In the genomic region with DNA sequence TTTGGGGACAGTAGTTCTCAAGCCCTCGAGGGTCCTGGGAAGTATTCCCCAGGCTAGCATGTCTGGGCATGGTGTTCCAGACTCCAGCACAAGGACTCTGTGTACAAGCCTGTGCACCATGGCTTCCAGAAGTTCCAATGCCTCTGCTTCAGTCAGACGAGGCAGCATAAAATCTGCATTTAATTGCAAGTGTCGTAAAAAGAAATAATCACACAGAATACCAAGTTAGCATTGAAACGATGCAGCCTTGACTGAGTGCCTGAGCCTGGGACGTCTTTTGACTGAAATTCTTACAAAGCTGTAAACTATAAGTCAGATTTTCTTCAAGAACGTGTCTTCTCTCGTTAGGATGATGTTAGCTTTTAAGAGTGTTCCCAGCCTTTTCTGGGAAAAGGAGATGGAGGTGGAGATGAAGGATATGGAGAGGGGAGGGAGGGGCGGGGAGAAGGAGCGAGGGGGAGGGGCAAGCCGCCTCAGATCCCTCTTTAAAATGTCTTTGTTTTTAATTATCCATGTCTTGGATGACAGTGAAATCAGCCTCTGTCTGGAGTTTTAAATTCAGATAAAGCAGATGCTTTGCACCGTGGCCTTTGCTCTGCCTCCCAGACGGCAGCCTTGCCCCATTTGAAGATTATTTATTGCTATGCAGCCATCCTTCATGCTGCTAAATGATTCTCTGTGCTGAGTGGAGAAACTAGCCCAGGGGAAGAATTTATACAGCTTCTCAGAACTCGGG, we compare ENCODE assay signal across 13 mouse cellular contexts.
DNase-seq lines count a peak whose midpoint lies in the region; ATAC-seq and TF ChIP-seq lines count a peak whose summit lies in the region.
"Had no signal": no experiment of that assay in that cellular context is flagged by ENCODE, and none has a peak within 500 bp of the region (broad histone marks: within the 10 kb centered on the region; RNA-seq: fewer than 3 reads in every experiment).

No protein-coding gene starts in this region.

- peaks cover 7% of the 10 kb centered on the region; the same call in 1 of the 2 replicates for H3K4me1 ChIP-seq in heart, embryonic 10.5 days
- no peaks in the 10 kb centered on the region for H3K4me1 ChIP-seq in heart, embryonic 11.5 days (ENCODE audit: control insufficient read depth, insufficient read depth, low read length)
- no peaks in the 10 kb centered on the region; the same call in 1 of the 2 replicates for H3K4me1 ChIP-seq in midbrain, embryonic 14.5 days (ENCODE audit: control insufficient read depth, insufficient read depth, low read length)
- no peaks in the 10 kb centered on the region for H3K4me1 ChIP-seq in midbrain, postnatal 0 days (ENCODE audit: insufficient read depth, low read length)
- H3K4me1 ChIP-seq in neural tube, embryonic 15.5 days = peaks cover 14% of the 10 kb centered on the region

- WGBS in heart, embryonic 10.5 days = 45% methylated on average over 13 of the region's 13 CpGs
- 40% methylated on average over 13 of the region's 13 CpGs for WGBS in heart, embryonic 11.5 days (ENCODE audit: insufficient replicate concordance)
- 44% methylated on average over 13 of the region's 13 CpGs for WGBS in midbrain, embryonic 14.5 days
- 33% methylated on average over 13 of the region's 13 CpGs for WGBS in midbrain, postnatal 0 days
- WGBS in neural tube, embryonic 15.5 days = 15% methylated on average over 13 of the region's 13 CpGs

- no peak for ATAC-seq in heart, embryonic 11.5 days (replicated peaks; ENCODE audit: insufficient number of reproducible peaks, low FRiP score, low TSS enrichment)
- ATAC-seq in midbrain, embryonic 14.5 days (ENCODE audit: low FRiP score, low TSS enrichment) = no peak
- no peak for ATAC-seq in midbrain, postnatal 0 days (ENCODE audit: low FRiP score)
- peak; percentile 53; the same call in 1 of the 2 replicates for ATAC-seq in neural tube, embryonic 15.5 days (ENCODE audit: low FRiP score)
- ATAC-seq in monocyte, adult 5-6 weeks (replicated peaks; ENCODE audit: insufficient number of reproducible peaks, low FRiP score, low TSS enrichment, poor library complexity, severe bottlenecking) = no peak
- ATAC-seq: midbrain, embryonic 13.5 days had no signal

- 0 out of 2 replicates have a peak overlapping the region, but pooled peaks have one; percentile 6 for H3K27ac ChIP-seq in heart, embryonic 10.5 days
- no peak overlapping the region for H3K27ac ChIP-seq in heart, embryonic 11.5 days (ENCODE audit: low read depth, low read length)
- H3K27ac ChIP-seq in midbrain, embryonic 14.5 days (replicated peaks; ENCODE audit: low read depth, low read length) = no peak overlapping the region
- no peak overlapping the region for H3K27ac ChIP-seq in midbrain, postnatal 0 days (ENCODE audit: low read depth, low read length)
- 0 out of 2 replicates have a peak overlapping the region, but pooled peaks have one; percentile 1 for H3K27ac ChIP-seq in neural tube, embryonic 15.5 days (replicated peaks)
- H3K27ac ChIP-seq: midbrain, embryonic 13.5 days had no signal

- no peak for TF ChIP-seq CTCF in midbrain, postnatal 0 days (IDR thresholded peaks at IDR 0.05)

- H3K4me3 ChIP-seq in heart, embryonic 10.5 days = no peak overlapping the region
- H3K4me3 ChIP-seq in heart, embryonic 11.5 days (ENCODE audit: low read depth, low read length) = no peak overlapping the region
- no peak overlapping the region for H3K4me3 ChIP-seq in midbrain, embryonic 14.5 days (replicated peaks; ENCODE audit: low read depth, low read length)
- no peak overlapping the region for H3K4me3 ChIP-seq in midbrain, postnatal 0 days (ENCODE audit: low read depth, low read length)
- H3K4me3 ChIP-seq in neural tube, embryonic 15.5 days (replicated peaks) = no peak overlapping the region
- H3K4me3 ChIP-seq: midbrain, embryonic 13.5 days had no signal

- H3K9me3 ChIP-seq in heart, embryonic 10.5 days = no peaks in the 10 kb centered on the region
- H3K9me3 ChIP-seq in heart, embryonic 11.5 days (replicated peaks; ENCODE audit: control insufficient read depth, low read length) = no peaks in the 10 kb centered on the region
- no peaks in the 10 kb centered on the region for H3K9me3 ChIP-seq in midbrain, embryonic 14.5 days (ENCODE audit: control insufficient read depth, low read length)
- no peaks in the 10 kb centered on the region for H3K9me3 ChIP-seq in midbrain, postnatal 0 days (ENCODE audit: low read length)
- no peaks in the 10 kb centered on the region for H3K9me3 ChIP-seq in neural tube, embryonic 15.5 days (replicated peaks)
- H3K9me3 ChIP-seq: midbrain, embryonic 13.5 days had no signal

- 0 out of 2 replicates have a peak, but pooled peaks cover 5% of the 10 kb centered on the region for H3K27me3 ChIP-seq in heart, embryonic 10.5 days (ENCODE audit: insufficient read depth, poor library complexity, severe bottlenecking)
- H3K27me3 ChIP-seq in heart, embryonic 11.5 days (ENCODE audit: control insufficient read depth, insufficient read depth, low read length) = no peaks in the 10 kb centered on the region
- H3K27me3 ChIP-seq in midbrain, embryonic 14.5 days (ENCODE audit: control insufficient read depth, insufficient read depth, low read length) = no peaks in the 10 kb centered on the region
- H3K27me3 ChIP-seq in midbrain, postnatal 0 days (ENCODE audit: insufficient read depth, low read length) = no peaks in the 10 kb centered on the region
- no peaks in the 10 kb centered on the region for H3K27me3 ChIP-seq in neural tube, embryonic 15.5 days (replicated peaks)
- H3K27me3 ChIP-seq: midbrain, embryonic 13.5 days had no signal

- no peaks in the 10 kb centered on the region for H3K36me3 ChIP-seq in heart, embryonic 10.5 days
- H3K36me3 ChIP-seq in heart, embryonic 11.5 days (ENCODE audit: control insufficient read depth, insufficient read depth, low read length) = no peaks in the 10 kb centered on the region
- no peaks in the 10 kb centered on the region for H3K36me3 ChIP-seq in midbrain, embryonic 14.5 days (ENCODE audit: control insufficient read depth, insufficient read depth, low read length)
- no peaks in the 10 kb centered on the region for H3K36me3 ChIP-seq in midbrain, postnatal 0 days (ENCODE audit: insufficient read depth, low read length)
- H3K36me3 ChIP-seq in neural tube, embryonic 15.5 days = no peaks in the 10 kb centered on the region
- H3K36me3 ChIP-seq: midbrain, embryonic 13.5 days had no signal

- no peak overlapping the region for H3K9ac ChIP-seq in heart, embryonic 11.5 days (ENCODE audit: low read depth, low read length)
- H3K9ac ChIP-seq in midbrain, embryonic 14.5 days (replicated peaks; ENCODE audit: low read length) = no peak overlapping the region
- no peak overlapping the region for H3K9ac ChIP-seq in midbrain, postnatal 0 days (replicated peaks; ENCODE audit: low read length, poor library complexity, severe bottlenecking)
- no peak overlapping the region for H3K9ac ChIP-seq in neural tube, embryonic 15.5 days (replicated peaks)
- H3K9ac ChIP-seq: midbrain, embryonic 13.5 days had no signal

- no peak overlapping the region for H3K4me2 ChIP-seq in heart, embryonic 11.5 days
- H3K4me2 ChIP-seq in midbrain, embryonic 14.5 days (ENCODE audit: low read length) = 0 out of 2 replicates have a peak overlapping the region, but pooled peaks have one; percentile 7
- H3K4me2 ChIP-seq in midbrain, postnatal 0 days (ENCODE audit: low read depth, low read length, poor library complexity, severe bottlenecking) = no peak overlapping the region
- peak overlapping the region; percentile 37 for H3K4me2 ChIP-seq in neural tube, embryonic 15.5 days
- H3K4me2 ChIP-seq: midbrain, embryonic 13.5 days had no signal

- no peak for DNase-seq in heart, embryonic 10.5 days (ENCODE audit: low spot score)
- peak; percentile 25 for DNase-seq in midbrain, embryonic 14.5 days
- no peak for DNase-seq in midbrain, postnatal 0 days (ENCODE audit: low spot score)
- DNase-seq in forelimb bud, embryonic 11.5 days (ENCODE audit: low read depth, low spot score) = peak; percentile 21
- no peak for DNase-seq in retina, postnatal 1 day
- DNase-seq: cerebellum, postnatal 36 days; heart, postnatal 14 days; lung, adult 18-20 months; right cerebral cortex, postnatal 25 days had no signal

Comparison
In these comparisons a context has a peak if more than half of its experiments do, and no peak if none do; other contexts are left out.
1. DNase-seq: peak in midbrain, embryonic 14.5 days (single experiment) and forelimb bud, embryonic 11.5 days (single experiment); none in heart, embryonic 10.5 days (single experiment), midbrain, postnatal 0 days (single experiment) and retina, postnatal 1 day (single experiment).
2. H3K27ac ChIP-seq: peak in heart, embryonic 10.5 days (single experiment) and neural tube, embryonic 15.5 days (single experiment); none in heart, embryonic 11.5 days (single experiment), midbrain, embryonic 14.5 days (single experiment) and midbrain, postnatal 0 days (single experiment).
3. H3K4me2 ChIP-seq: peak in midbrain, embryonic 14.5 days (single experiment) and neural tube, embryonic 15.5 days (single experiment); none in heart, embryonic 11.5 days (single experiment) and midbrain, postnatal 0 days (single experiment).